Mouse (Mus musculus) layer of hippocampus, adult 9-10 months (tissue): ENCODE data around the gene Ccdc47.
"Not testable (repeated sequence)": the region's sequence is repeated elsewhere in the genome, so short reads cannot be mapped to it uniquely, and the experiment has no call there.

Experiments
- DNase-seq: peaks from one replicate; pipeline ENCODE4 v3.0.0; 2022; ENCODE audit warnings: low spot score

Gene Ccdc47

GRCm38 (mm10) chr11:106215927-106216729, at the start of gene Ccdc47:
Gene Ccdc47, minus strand, starts transcription at chr11:106216344.
- peak; percentile 96 for DNase-seq

- DNase-seq: no peak
Observed at GRCm38 (mm10) chr11:106265570-106265969, 49.4 kb upstream of the Ccdc47 start.

- no peak for DNase-seq
Observed at GRCm38 (mm10) chr11:106264988-106265387, 48.8 kb upstream of the Ccdc47 start.

GRCm38 (mm10) chr11:106263963-106264362, 47.8 kb upstream of the Ccdc47 start:
- no peak for DNase-seq

GRCm38 (mm10) chr11:106260826-106261450, 44.8 kb upstream of the Ccdc47 start:
- DNase-seq: no peak

GRCm38 (mm10) chr11:106256775-106257174, 40.6 kb upstream of the Ccdc47 start:
- DNase-seq: no peak

GRCm38 (mm10) chr11:106255685-106256451, 39.7 kb upstream of the Ccdc47 start, which contains the start of the genes Ftsj3 and Psmc5:
Gene Ftsj3, minus strand, starts transcription at chr11:106256079.
Gene Psmc5, plus strand, starts transcription at chr11:106256154.
- peak; percentile 99 for DNase-seq

- DNase-seq: no peak
Observed at GRCm38 (mm10) chr11:106255174-106255573, 39.0 kb upstream of the Ccdc47 start.

GRCm38 (mm10) chr11:106254767-106255166, 38.6 kb upstream of the Ccdc47 start:
- no peak for DNase-seq

GRCm38 (mm10) chr11:106249326-106249725, 33.2 kb upstream of the Ccdc47 start:
- DNase-seq: no peak

- no peak for DNase-seq
Observed at GRCm38 (mm10) chr11:106246834-106247233, 30.7 kb upstream of the Ccdc47 start.

- DNase-seq: not testable (repeated sequence)
Observed at GRCm38 (mm10) chr11:106233978-106234377, 17.8 kb upstream of the Ccdc47 start.

GRCm38 (mm10) chr11:106220603-106221002, 4.5 kb upstream of the Ccdc47 start:
- no peak for DNase-seq

- DNase-seq: peak; percentile 88
Observed at GRCm38 (mm10) chr11:106216730-106217490, 766 bp upstream of the Ccdc47 start, which contains the start of gene Ddx42. Gene Ddx42, plus strand, starts transcription at chr11:106216926.

- no peak for DNase-seq
Observed at GRCm38 (mm10) chr11:106215450-106215859, 689 bp downstream of the Ccdc47 start.

- no peak for DNase-seq
Observed at GRCm38 (mm10) chr11:106214856-106215255, 1.3 kb downstream of the Ccdc47 start.

GRCm38 (mm10) chr11:106212771-106213170, 3.4 kb downstream of the Ccdc47 start:
- no peak for DNase-seq

- DNase-seq: no peak
Observed at GRCm38 (mm10) chr11:106202123-106202465, 14.1 kb downstream of the Ccdc47 start, which contains the start of gene Strada. Gene Strada, minus strand, starts transcription at chr11:106202168.

- DNase-seq: no peak
Observed at GRCm38 (mm10) chr11:106201337-106202122, 14.6 kb downstream of the Ccdc47 start.

GRCm38 (mm10) chr11:106200756-106201155, 15.4 kb downstream of the Ccdc47 start:
- DNase-seq: no peak

- DNase-seq: not testable (repeated sequence)
Observed at GRCm38 (mm10) chr11:106199997-106200396, 16.1 kb downstream of the Ccdc47 start.
